Mouse (Mus musculus): ENCODE measurements around the gene Gm11077.
A peak's percentile ranks its signal among the peaks of the same experiment; 100 is the strongest.

Gm11077 gene

DNA sequence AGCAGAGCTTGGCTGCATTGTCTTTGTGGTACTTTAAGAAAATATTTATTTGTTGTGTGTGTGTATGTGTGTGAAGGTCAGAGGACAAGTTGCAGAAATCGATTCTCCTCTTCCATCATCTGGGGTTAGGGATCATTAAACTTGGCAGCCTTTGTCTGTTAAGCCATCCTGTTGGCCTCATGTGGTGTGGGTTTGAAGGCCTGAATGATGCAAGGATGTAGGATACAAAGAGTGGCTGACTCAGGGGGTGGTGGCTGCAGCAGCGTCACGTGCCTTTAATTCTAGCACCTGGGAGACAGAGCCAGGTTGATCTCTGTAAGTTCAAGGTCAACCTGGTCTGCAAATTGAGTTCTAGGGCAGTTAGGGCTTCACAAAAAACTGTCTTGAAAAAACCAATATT lies 16.5 kb downstream of the Gm11077 start:
- no peak for DNase-seq (ENCODE audit: low read depth, low spot score)

DNA sequence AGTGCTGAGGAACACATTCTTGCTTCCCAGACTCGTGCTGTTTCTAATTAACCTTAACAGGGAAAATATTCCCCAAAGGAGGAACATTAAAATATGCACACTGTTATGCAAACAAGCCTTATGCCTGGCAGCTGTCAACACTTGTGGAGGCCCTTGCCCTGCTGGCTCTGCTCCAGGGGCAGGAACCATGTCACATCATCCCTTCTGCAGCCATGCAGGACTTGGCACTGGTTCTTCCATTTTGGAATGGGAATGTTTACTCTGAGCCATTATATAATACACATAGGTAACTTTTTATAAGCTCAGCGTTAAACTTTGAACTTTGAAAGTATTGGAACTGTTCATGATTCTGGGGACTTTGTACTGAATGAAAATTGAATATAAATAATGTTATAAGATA lies 18.5 kb downstream of the Gm11077 start:
- no peak for DNase-seq (ENCODE audit: low read depth, low spot score)

DNA sequence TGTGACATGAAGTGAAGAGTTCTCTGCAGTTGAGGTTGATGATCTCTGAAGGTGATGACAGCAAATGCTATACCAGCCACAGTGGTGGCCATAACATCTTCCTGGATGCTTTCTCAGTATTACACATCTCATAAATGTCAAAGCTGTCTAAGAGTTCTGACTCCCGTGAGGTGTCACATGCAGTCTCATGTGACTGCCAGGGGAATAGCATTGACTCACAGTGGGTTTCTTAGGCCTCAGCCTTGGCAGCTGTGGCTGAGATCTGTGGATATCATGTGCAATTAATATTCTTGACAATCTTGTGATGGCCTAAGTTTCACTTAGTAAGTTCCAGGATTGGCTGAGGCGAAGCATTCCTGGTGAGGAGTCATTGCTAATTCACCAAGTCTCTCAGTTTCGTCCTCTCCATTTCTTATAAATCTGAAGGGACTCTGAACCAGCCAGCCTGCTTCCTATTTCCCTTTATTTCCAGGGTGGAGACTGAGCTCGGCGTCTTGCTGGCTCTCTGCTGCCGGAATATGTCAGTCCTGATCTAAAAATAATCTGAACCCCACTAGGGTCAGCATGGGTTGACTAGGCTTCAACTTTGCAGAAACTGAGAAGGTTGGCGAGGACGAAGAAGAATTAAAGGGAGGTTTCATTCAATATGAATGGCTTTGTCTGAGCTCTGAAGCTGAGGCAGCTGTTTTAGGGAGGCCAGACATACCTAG lies 21.4 kb downstream of the Gm11077 start:
- no peak for DNase-seq (ENCODE audit: low read depth, low spot score)

DNA sequence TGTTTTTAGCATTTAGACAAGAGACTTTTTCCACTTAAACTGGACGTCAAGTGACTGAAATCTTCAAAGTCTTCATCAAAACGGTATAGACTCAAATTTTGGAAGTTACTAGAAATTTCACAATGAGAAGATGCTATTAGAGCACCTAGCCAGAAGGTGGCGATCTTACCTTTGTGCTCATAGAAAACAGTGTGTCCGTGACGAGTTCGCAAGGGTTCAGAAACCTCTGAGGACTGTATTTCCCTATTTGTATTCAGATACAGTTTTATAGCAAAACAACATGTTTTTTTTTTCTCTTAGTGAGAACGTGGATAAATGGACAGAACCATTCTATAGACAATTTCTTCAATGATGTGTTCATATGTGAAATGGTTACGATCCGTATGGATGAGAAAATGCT lies 37.3 kb downstream of the Gm11077 start:
- DNase-seq (ENCODE audit: low read depth, low spot score), result peak; percentile 26

DNA sequence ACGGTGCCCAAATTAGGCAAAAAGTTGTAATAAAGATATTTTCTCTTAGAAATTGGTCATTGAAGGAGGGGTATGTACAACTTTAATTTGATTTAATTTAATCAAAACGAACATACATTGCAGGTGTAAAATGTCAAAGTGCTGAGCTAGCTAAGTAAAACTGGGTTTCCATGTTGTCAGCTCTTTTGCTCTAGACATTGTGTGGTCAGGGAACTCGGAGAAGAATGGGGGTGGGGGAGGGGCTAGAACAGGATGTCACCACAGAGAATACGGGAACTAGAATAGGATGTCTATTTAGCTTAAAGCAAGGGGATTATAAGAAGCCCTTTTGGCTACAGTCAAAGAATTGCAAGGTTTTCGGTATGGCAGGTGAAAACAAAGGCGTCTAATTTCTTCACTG lies 38.2 kb downstream of the Gm11077 start:
- no peak for DNase-seq (ENCODE audit: low read depth, low spot score)

DNA sequence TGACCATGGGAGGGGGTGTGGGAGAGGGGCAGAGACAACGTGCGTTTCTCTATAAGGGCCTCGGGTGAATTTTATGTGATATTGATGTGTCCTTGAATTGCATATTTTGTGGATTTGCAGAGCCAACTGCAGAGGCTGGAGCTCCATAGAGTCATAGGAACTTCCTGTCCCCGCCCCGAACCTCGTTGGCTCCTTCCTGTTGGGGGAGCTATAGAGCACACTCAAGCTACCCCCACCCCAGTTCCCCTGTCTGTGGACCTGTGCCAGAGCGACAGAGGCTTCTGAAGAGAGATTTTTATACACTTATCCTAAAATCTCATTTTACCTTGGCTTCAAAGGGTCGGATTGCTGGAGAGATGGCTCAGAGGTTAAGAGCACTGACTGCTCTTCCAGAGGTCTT lies 39.1 kb downstream of the Gm11077 start:
- DNase-seq (ENCODE audit: low read depth, low spot score), result no peak

DNA sequence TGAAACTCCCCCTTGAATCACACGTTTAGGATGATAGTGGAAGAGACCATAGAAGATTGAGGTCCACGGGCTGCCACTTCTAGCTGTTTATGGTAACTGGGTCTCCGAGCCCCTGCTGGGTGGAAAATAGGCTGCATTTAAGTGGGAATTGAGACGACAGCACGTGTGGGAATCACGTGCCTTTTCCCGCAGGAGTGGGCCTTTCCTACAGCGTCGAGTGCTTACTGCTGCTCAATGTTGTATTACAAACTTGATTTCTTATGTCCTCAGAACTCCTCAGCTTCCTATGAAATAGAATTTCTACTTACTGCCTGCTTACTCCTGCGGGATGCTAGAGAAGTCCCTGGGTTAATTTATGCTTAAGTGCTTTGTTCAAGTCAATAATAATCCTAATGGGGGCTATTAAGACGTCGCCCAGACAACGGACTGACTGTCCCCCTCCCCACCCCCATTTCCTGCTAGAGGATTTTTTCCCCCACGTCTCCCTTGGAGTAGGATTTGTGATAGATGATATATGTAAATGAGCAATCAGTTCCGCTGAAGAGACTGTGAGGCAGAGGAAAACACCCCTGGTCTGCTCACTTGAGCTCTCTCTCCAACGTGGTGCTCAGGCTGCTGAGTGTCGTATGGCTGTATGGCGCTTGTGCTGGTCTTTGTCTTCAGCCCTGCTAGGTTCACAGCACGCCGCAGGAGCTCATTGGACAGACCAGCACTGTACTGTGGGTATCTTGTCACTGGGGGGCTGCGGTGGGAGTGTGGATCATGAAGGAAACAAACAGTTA lies 40.0 kb downstream of the Gm11077 start:
- no peak for DNase-seq (ENCODE audit: low read depth, low spot score)

DNA sequence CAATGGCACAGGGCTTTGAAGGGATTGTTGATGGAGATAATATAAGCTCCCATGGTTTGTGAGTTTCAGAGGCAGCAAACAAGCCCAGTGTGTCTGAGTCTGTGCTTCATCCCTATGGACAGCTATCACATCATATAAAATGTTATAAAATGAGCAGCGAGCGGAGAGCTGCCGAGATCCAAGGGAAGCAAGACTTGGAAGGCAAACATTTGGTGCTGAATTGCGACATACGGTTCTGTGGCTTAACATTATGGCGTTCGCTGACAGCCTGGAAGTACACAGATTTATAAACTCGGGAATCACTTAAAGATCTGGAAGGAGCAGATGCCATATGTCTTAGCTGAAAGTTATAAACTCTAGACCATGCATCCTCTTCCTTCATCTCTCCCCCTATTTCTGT lies 47.2 kb downstream of the Gm11077 start:
- DNase-seq (ENCODE audit: low read depth, low spot score), result no peak

DNA sequence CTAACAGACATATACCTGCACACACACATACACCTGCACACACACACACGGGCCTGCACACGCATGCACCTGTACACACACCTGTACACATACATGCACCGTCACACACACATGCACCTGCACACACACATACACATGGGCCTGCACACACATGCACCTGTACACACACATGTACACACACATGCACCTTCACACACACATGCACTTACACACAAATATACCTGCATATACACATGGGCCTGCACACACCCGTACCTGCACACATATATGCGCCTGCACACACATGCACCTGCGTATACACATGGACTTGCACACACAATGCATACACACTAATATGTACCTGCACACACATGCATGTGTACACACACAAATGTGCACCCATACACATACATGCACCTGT lies 53.4 kb downstream of the Gm11077 start:
- no peak for DNase-seq (ENCODE audit: low read depth, low spot score)

DNA sequence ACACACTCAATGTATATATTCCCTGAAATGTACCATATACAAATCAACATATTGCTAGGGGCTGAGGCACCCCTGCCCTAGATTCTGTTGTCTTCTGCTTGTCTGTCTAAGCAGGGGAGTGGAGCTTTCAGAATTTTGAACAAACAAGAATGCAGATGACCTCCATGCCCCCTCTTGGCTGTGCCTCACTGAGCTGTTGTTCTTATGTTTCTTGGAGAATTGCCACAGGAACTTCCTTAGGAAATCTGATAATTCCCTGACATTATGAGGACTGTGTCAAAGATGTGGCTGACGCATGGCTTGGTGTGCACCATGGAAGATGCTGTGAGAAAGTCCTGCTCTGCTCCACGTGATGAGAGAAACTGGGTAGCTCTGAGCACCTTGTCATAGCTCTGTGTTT lies 57.0 kb downstream of the Gm11077 start:
- no peak for DNase-seq (ENCODE audit: low read depth, low spot score)

DNA sequence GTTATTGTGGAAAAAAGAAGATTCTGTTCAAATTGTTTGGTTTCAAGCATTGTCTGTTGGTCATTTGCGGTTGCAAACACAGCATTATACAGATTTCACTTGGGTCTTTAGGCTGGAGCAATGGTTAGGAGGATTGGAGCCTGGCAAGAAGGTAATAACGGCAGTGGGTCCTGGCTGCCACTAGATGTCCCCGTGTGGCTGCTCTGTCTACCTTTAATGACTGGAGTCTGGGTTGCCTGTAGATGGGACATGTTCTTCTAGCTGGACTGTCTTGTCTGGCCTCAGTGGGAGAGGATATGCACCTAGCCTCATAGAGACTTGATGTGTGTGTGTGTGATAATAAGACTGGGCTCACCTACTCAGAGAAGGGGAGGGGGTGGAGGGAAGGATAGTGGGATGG lies 60.8 kb downstream of the Gm11077 start:
- no peak for DNase-seq (ENCODE audit: low read depth, low spot score)

DNA sequence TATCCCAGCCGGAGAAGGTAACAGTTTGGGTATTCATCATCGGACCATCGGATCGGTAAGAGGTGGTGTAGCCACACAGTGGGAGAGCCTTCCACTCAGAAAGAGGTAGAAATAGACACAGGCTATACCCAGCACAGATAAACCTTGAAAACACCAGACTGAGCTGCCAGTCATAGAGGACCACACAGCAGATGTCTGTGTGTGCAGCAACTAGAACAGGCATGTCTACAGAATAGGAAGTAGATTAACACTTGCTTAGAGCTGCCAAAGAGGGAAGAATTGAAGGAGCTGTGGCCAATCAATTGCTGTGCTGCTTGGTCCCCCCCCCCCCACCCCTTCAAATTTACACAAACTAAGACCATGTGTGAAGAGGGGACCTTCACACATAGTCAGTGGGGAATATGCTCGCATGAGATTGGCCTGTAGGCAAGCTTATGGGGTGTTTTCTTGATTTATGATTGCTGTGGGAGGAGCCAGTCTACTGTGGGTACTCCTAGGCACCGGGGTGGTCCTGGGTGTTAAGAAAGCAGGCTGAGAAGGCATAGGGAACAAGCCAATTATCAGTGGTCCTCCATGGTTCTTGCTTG lies 64.7 kb downstream of the Gm11077 start:
- no peak for DNase-seq (ENCODE audit: low read depth, low spot score)

DNA sequence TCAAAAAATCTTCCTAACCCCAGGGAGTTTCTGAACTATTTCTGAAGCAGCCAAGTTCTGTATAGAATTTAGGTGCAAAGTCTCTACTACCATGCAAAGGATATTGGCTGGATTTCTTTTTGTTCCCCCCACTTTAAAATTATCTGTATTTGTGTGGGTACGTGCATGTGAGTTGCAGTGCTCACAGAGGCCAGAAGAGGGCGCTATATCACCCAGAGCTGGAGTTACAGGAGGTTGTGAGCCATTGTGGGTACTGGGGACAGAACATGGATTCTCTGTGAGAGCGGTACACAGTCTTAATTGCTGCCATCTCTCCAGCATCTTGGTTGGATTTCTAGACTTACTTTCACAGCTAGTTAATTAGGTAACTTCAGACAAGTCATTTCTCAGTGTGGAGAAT lies 69.8 kb downstream of the Gm11077 start:
- no peak for DNase-seq (ENCODE audit: low read depth, low spot score)

DNA sequence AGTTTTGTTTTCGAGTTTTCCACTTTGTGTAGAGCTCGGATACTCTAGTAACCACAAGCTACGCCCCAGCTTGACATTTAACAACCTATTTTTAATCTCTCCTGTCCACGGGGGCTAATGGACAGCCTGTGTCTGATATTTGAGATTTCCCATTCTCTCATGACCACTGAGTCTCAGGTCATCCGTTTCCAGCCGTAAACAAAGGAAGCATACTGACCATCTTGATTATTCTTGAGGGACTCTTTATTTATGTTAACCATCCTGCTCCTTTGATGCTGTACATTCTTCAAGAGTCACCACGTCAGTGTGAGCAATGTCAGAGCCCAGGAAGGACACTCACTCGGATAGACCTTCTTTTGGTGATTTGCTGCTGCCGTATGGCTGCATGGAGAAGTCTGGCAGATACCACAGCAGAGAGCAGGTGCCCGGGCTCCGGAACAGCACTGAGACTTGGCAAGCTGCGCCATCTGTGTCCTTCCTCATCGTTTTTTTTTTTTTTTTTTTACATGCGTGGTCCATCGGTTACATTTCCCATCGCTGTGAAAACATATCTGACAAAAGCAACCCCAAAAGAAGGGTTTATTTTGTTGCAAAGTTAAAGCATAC lies 70.5 kb downstream of the Gm11077 start:
- no peak for DNase-seq (ENCODE audit: low read depth, low spot score)

DNA sequence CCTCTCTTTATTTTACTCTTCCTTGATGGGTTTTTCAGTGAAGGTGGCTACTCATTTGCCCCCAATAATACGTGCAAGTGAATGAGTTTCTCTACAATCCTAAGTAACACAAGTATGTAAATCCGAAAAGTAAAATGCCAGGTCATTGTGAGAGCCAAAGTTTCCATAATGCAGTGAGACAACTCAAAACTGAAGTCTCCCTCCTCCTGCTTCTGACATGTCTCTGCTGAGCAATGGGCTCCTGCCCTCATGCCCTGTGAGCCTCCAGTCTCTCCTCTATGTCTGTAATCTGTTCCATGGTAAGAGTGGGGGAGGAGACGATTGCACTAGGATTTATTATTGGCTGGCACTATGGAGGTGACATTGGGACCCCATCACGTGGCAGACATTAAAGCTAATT lies 71.5 kb downstream of the Gm11077 start:
- no peak for DNase-seq (ENCODE audit: low read depth, low spot score)
